Mouse (Mus musculus): ENCODE results near the gene Gtf2ird1.
"Not testable (repeated sequence)": the region's sequence is repeated elsewhere in the genome, so short reads cannot be mapped to it uniquely, and the experiment has no call there.

Gene Gtf2ird1

DNA sequence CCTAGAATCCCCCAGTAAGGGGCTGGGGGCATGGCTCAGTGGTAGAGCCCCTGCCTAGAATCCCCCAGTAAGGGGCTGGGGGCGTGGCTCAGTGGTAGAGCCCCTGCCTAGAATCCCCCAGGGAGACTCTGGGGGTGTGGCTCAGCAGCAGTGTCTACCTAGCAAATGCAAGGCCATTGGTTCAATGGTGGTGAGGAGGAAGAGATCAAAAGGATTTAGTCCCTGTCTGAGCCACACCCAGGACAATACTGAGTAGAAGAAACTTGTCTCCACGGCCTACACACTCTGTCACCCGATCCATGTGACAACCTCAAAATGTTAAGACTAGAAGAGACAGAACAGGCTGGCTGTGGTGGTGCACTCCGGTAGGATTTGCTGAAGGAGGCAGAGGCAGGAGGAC is 9.8 kb downstream of the Gtf2ird1 start:
- not testable (repeated sequence) for ATAC-seq (ENCODE audit: insufficient number of reproducible peaks, low FRiP score, low TSS enrichment)

DNA sequence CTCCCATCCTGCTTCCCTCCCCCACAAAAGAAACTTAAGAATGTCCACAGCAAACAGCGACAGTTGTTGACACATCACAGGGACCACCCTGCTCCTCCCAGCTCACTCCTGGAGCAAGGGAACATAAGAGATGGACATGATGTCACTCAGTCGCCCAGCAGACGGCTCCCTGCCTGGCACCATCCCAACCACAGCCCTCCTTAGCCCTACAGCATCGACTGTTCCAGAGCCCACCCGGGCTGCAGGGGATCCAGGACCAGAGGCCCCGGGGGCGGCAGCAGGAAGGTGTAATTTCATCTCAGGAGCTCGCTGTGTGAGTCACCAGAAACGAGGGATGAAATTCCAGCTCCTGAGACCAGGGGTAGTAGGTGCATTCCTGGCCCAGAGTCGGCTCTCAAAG is 10.6 kb downstream of the Gtf2ird1 start:
- ATAC-seq (ENCODE audit: insufficient number of reproducible peaks, low FRiP score, low TSS enrichment), result no peak

DNA sequence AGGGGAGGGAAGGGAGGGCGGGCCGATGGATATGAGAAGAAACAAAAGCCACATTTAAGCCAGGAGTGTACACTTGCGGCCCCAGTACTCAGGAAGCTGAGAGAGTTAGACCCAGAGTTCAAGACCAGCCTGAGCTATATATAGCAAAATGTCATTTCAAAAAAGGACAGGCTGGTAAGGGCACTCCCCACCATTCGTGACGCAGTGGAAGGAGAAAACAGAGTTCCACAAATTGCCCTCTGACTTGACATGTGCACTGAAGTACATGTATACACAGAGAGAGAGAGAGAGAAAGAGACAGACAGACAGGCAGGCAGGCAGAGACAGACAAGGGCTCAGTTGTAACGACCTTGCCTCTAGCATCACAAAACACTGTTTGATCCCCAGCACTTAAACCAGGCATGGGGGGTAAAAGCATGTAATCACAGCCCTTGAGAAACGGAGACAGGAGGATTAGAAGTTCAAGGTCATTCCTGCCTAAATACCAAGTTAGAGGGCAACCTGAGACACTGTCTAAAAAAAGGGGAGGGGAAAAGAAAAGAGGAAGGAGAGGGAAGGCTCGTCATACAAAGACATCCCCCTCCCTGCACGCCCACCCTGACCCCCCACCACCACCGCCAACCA is 11.2 kb downstream of the Gtf2ird1 start:
- ATAC-seq (ENCODE audit: insufficient number of reproducible peaks, low FRiP score, low TSS enrichment), result no peak

DNA sequence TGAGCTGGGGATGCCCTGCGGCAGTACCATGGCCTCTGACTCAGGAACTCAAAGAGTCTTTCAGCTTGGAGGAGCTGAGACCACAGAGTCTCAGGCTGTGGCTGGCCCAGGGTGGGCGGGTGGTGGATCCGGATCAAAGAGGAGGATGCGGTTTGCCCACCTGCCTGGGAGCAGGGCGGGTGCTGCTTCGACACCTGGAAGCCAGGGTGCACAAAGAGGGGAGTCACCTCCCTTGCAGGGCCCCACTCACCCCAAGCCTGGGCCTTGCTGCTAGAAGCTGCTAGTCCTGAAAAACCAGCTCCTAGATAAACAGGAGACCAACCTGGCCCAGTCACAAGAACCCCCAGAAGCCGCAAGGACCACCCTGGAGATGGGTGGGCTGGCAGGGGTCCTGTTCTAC is 12.0 kb downstream of the Gtf2ird1 start:
- no peak for ATAC-seq (ENCODE audit: insufficient number of reproducible peaks, low FRiP score, low TSS enrichment)

DNA sequence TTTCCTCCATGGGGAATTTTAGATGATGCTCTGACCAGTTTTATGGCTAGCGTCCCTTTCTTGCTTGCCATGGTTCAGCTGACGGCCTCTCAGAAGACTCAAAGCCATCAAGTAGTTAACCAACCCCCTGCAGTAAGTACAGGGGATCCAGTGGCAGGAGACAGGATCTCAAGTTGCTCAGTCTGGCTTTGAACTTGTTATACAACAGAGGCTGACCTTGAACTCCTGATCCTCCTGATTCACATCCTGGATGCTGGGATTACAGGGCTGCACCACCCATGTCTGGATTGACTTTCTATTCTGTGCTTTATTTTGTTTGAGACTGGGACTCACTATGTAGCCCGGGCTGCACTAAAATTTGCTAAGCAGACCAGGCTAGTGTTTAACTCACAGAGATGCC is 14.4 kb downstream of the Gtf2ird1 start:
- ATAC-seq (ENCODE audit: insufficient number of reproducible peaks, low FRiP score, low TSS enrichment), result no peak

DNA sequence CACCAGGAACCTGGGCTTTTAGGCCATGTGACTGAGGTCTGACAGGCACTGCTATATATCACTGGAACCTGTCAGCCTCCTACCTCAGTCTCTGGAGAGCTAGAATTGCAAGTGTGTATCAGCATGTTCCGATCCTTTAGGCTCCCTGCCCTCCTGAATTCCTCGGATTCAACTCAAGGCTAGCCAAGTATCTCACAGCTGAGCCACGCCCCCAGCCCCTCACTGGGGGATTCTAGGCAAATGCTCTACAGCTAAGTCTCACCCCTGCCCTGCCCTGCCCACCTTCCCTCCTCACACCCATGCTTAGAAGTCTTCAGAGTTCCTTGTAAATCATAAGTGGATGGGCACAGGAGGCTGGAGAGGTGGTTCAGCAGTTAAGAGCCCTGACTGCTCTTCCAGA is 15.4 kb downstream of the Gtf2ird1 start:
- ATAC-seq (ENCODE audit: insufficient number of reproducible peaks, low FRiP score, low TSS enrichment), result no peak

DNA sequence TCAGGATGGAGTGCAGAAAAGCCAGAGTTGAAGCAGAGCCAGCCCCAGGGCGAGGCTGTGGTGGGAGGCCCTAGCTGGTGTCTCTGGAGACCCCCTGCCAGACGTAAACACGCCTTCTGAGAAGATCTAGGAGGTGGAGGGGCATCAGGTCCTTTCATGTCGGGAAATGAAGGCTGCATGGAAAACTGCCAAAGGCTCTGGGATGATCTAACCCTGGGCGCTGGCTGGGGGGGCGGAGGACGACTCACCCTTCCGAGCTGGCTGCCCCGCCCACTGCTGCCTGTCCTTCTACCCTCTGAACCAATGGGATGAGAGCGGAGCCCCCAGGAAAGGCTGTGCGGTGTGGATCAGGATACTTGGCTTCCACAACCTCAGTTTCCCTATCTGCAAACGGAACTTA is 16.4 kb downstream of the Gtf2ird1 start:
- no peak for ATAC-seq (ENCODE audit: insufficient number of reproducible peaks, low FRiP score, low TSS enrichment)

DNA sequence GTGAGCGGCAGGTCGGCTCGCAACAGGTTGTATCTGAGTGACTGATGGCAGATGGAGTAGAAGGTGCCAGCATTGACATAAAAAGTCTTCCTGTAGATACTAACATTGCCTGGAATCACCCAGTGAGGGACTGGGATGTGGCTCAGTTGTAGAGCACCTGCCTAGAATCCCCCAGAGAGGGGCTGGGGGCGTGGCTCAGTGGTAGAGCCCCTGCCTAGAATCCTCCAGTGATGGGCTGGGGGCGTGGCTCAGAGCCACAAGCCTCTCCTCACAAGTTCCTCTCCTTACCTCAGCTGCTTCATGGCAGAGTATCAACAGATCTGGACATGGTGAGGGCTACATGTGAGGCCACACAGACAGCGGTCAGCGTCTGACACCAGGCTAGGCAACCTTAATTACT is 17.0 kb downstream of the Gtf2ird1 start:
- ATAC-seq (ENCODE audit: insufficient number of reproducible peaks, low FRiP score, low TSS enrichment), result no peak

DNA sequence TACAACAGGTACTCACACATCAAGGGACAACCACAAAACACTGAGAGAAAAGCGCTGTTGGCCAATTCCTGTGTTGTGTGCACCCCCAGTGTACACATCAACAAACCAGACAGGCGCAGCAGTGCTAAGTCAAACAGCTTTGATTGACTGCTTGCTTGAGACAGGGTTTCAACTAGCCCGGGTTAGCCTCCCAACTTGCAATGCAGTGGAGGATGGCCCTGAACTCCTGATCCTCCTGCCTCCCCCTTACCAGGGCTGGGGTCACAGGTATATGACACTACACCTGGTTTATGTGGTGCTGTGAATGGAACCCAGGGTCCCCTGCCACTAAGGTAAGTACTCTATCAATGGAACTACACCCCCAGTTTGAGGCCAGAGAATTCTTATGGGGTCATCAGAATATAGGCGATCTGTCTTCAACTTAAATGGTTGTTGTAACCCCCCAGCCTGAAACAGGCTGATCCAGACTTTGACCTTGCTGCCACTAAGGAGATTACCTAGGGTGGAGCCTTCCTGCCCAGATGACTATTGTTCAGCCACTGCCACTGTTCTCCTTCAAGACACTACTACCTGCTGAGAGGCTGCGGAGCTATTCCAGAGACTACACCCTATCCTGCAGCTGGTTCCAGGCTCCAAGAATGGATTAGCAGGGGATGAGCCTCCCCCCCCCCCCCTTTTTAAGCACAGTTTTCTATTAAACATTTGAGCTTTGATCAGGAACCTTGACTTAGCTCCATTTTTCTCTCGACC is 17.7 kb downstream of the Gtf2ird1 start:
- ATAC-seq (ENCODE audit: insufficient number of reproducible peaks, low FRiP score, low TSS enrichment), result no peak

DNA sequence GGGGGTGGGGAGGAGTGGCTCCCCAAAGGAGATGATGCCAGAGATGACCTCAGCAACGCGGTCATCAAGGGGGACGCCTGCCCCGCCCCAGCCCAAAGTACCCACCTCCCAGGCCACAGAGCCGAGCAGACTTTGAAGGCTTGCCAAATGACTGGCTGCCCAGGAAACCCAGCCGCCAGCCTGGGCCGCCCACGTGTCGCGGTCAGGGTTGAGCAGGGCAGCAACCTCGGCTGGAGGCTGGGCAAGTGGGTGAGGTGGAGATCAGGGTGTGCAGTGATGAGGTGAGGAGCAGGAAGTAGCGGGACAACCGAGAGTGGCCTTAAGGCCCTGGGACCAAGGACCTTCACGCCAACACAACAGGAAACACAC is 19.1 kb downstream of the Gtf2ird1 start:
- no peak for ATAC-seq (ENCODE audit: insufficient number of reproducible peaks, low FRiP score, low TSS enrichment)

DNA sequence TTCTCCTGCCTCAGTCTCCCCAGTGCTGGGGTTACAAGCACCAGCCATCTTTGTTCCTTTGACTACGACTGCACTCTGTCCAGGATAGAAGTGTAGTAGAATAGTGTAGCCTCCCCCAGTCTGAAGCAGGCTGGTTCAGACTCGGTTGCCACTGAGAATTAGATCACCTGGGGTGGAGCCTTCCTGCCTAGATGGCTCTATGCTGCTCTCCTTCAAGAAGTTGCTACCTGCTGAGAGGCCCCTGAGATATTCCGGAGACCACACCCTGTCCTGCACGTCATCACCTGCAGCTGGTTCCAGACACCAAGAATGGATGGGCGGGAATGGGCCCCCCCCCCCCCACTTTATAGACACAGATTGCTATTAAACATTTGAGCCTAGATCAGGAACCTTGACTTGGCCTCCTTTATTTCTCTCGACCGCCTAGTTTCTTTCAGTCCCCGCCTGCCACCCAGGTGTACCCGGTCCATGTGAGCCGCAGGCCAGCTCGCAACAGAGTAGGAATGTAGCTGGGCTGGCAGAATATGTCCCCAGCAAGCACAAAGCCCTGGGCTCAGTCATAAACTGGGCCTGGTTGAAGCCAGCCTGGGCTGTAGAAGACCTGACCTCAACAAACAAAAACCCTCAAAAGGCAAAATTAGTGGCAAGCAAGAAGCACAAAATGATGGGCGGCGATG is 19.6 kb downstream of the Gtf2ird1 start:
- ATAC-seq (ENCODE audit: insufficient number of reproducible peaks, low FRiP score, low TSS enrichment), result no peak

DNA sequence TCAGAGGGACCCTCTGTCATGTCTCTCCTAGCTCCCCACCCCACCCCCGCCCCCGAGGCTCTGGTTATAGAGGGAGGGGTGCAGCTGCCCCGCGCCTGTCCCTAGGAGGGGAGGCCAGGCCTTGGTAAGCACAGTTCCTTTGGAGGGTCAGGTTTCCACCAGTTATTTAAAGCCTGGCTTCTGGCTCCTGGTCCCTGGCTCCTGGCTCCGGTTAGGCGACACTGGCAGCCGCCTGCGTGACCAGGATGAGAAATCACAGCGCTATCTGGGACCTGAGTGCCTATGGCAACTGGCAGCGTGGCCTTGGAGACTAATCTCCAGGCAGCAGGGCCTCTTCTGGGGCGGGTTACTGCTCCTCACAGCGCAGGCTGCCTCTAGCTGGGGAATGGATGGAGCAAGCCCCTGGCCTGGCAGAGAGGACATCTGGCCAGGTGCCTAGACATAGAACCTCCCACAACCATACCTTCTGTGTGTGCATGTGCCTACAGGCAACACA is 20.6 kb downstream of the Gtf2ird1 start:
- no peak; the same call in 1 of the 2 replicates for ATAC-seq (ENCODE audit: insufficient number of reproducible peaks, low FRiP score, low TSS enrichment)

DNA sequence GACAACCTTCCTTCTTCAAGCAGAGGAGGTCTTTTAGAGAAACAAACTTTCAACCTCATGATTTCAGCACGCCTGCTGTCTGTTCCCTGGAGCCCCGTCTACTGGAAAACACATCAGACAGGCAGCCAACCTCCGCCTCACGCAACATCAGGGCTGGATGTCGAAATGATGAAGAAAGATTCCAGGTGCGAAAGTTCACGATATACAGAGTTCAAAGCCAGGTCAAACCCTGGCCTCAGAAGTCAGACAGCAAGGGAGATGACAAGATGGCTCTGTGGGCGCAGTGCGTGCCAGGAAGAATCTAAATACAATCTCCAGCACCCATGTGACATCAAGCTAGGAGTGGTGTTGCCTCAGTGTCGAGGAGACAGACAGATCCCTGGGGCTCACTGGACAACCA is 23.4 kb downstream of the Gtf2ird1 start:
- ATAC-seq (ENCODE audit: insufficient number of reproducible peaks, low FRiP score, low TSS enrichment), result no peak

DNA sequence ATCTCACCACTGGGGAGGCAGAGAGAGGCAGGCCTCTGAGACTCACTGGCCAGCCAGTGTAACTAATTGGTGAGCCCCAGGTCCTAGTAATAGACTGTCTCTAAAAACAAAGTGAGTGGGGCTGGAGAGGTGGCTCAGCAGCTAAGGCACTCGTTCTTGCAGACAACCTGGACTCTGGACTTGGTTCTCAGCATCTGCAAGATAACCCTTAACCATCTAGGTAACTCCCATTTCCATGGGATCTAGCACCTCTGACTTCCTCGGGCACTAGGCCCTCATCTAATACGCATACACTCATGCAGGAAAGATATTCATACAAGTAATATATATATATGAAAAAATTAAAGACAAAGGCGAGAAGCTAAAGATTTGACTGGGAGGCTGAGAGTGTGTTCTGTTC is 26.4 kb downstream of the Gtf2ird1 start:
- ATAC-seq (ENCODE audit: insufficient number of reproducible peaks, low FRiP score, low TSS enrichment), result no peak

DNA sequence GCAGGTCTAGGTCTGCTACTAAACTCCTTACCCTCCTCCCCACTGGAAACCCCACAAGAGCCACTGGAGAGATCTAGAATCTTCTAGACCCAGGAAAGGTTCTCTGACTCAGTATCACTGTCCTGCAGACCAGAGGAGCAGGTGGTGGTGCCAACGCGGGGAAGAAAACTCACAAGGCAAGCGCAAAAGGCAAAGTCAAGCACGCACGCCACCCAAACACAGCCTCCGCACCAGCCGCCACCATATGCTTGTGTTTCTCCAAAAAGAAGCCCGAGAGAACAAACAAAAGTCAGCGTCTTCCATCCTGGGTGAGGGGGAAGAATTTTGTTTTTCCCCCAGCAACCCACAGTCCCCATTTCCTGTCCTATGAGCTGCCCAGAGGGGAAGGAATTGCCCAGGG is 28.9 kb downstream of the Gtf2ird1 start:
- ATAC-seq (ENCODE audit: insufficient number of reproducible peaks, low FRiP score, low TSS enrichment), result no peak

DNA sequence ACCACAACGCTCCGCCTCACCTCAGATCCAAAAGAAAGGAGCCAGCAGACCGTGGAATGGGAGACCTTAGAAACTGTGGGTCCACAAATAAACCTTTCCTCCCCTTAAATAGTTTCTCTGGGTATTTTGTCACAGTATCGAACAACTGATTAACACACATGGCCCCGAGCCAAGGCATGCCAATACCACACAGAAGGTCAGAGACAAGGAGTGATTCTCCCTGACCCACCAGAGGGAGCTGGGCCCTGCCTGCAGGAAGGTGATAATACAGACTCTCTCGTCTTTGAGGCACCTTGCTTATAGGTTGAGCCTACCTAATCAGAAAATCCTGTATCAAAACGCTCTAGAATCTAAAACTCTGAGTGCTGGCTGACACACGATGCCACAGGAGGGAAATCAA is 30.9 kb downstream of the Gtf2ird1 start:
- ATAC-seq (ENCODE audit: insufficient number of reproducible peaks, low FRiP score, low TSS enrichment), result no peak

DNA sequence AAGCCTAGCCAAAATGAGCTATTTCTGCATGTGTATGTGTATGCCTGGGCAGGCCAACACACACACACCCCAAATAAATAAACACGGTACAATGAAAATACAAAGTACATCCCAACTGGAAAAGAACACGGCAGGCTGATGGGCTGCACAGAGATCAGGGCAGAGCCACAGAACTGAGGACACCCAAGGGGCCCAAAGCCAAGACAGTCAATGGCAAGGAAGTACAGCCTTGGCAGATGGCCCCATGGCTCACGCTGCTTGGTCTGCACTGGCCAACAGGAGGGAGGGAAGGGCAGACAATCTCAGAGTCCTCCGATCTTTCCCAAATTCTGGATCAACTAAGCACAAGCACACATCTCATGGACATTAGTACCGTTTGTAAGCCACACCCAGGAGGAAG is 32.6 kb downstream of the Gtf2ird1 start:
- peak; percentile 88 for ATAC-seq (ENCODE audit: insufficient number of reproducible peaks, low FRiP score, low TSS enrichment)

DNA sequence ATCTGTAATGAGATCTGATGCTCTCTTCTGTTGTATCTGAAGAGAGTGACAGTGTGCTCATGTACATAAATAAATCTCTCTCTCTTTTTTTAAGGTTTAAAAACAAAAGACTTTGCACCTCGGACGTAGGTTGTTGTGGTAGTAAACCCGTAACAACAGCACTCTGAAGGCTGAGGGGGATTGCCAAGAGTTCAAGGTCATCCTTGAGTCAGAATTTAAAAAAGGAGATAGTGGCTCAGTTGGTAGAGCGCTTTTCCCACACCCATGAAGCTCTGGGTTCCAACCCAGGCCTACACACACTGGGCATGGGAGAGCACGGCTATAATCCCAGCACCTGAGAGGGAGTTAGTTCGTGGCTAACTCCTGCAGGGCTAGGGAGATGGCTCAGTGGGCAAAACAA is 33.1 kb downstream of the Gtf2ird1 start:
- no peak for ATAC-seq (ENCODE audit: insufficient number of reproducible peaks, low FRiP score, low TSS enrichment)

DNA sequence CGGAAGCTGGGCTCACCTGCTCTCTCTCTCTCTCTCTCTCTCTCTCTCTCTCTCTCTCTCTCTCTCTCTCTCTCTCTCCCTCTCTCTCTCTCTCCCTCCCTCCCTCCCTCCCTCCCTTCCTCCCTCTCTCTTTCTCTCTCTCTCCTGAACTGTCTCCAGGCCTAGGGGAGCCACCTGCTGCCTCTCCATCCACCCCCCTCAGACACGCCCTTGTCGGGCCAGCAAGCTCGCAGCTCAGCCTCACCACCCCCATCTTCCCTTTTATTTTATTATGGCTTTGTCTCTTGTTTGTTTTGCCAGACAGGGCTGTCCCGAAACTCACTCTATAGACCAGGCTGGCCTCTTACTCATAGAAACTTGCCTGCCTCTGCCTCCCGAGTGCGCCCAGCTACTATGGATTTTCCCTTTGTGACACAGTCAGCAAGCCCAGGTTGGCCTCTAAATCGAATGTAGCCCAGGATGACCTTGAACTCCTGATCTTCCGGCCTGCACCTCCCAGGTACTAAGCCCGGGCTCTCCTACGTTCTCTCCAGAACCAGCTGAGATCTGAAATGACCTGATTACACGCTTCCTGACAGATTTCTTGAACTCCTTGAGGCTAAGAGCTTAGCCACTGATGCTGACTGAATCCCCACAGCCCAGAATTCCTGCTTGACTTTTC is 34.1 kb downstream of the Gtf2ird1 start:
- no peak for ATAC-seq (ENCODE audit: insufficient number of reproducible peaks, low FRiP score, low TSS enrichment)

DNA sequence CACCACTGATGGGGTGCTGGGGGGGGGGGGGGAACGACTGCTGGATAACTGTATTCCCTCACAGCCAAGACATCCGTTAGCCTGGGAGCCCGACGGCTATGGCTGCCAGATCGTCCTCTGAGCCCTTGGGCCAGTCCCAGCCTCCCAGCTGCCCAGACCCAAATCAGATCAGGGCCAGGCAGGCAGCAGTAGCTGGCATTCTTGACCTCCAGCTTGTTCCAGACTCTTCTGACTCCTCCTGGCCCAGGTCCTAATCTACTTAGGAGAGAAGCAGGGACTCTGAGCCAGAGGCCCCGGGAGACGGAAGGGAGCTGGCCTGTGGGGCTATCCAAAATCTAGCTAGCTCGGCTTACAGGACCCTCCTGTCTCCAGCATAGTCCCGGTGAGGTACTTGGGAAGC is 35.5 kb downstream of the Gtf2ird1 start:
- ATAC-seq (ENCODE audit: insufficient number of reproducible peaks, low FRiP score, low TSS enrichment), result peak; percentile 24; the same call in 1 of the 2 replicates

DNA sequence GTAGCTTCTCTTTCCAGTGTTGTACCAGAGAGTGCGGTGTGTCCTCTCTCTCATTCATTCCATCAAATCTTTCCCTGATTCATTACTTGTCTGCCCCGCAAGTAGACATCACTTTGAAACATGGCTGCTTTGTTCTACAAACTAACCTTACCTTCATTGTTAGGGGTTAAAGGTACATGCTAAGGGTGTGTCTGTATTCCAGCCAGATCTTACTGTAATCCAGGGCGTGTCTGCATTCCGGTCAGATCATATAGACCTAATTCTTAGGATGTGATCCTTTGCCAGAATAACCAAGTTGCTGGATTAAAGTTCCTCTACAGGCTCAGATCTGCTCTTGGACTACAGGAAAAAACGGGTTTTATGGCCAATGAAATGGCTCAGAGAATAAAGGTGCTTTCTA is 36.8 kb downstream of the Gtf2ird1 start:
- no peak for ATAC-seq (ENCODE audit: insufficient number of reproducible peaks, low FRiP score, low TSS enrichment)
